Mouse (Mus musculus) kidney, adult 2 months (tissue): Measurements from ENCODE around the gene Myh11.

ENCODE experiments used
- CTCF ChIP-seq: fragments of 200-500 bp; conservative IDR thresholded peaks from 2 replicates; pipeline ENCODE4 v1.5.1; 2011; ENCODE audit warnings: low read depth, mild to moderate bottlenecking, control low read depth, low read length, moderate library complexity, mixed read lengths; ENCODE audit not compliant: insufficient read depth, insufficient read length
- POLR2A ChIP-seq: fragments of 200-500 bp; IDR thresholded peaks from one replicate; pipeline ENCODE4 v1.6.1; 2011; ENCODE audit warnings: low read depth, low read length, control low read depth

- TF ChIP-seq POLR2A (no peak), CTCF (no peak)
Observed at GRCm38 (mm10) chr16:14303148-14303547, 12.0 kb upstream of the Myh11 start.
